Mouse (Mus musculus): ENCODE measurements around the gene Prss36. TPM values are rescaled to one million over a fixed set of nuclear protein-coding genes. Genes with fewer than 3 reads are reported as not detected.
A peak's percentile ranks its signal among the peaks of the same experiment; 100 is the strongest.

Gene Prss36
- total and polyA plus RNA-seq, 3 experiments, result 1.7 to 5.1 TPM; not detected in 1

- TF ChIP-seq ZKSCAN1 (IDR thresholded peaks at IDR 0.05; ENCODE audit: low read depth, low read length) (no peak), TAL1 (IDR thresholded peaks at IDR 0.05; ENCODE audit: low read length) (no peak), MYC (IDR thresholded peaks at IDR 0.05; ENCODE audit: low read depth, low read length) (peak; percentile 91), ETS1 (IDR thresholded peaks at IDR 0.05; ENCODE audit: low read depth, low read length) (no peak), RCOR1 (IDR thresholded peaks at IDR 0.05; ENCODE audit: low read depth, low read length) (no peak), ZNF384 (IDR thresholded peaks at IDR 0.05; ENCODE audit: low read depth, low read length) (no peak), EP300 (IDR thresholded peaks at IDR 0.05; ENCODE audit: low read depth in 1 of 2, low read length in 2 of 2) (no peak), MAX (IDR thresholded peaks at IDR 0.05; ENCODE audit: low read length) (0 out of 2 replicates have a peak, but pooled peaks have one; percentile 5), SIN3A (IDR thresholded peaks at IDR 0.05; ENCODE audit: low read length) (0 out of 2 replicates have a peak, but pooled peaks have one; percentile 17), CTCF (IDR thresholded peaks at IDR 0.05 in 2 of 3, conservative IDR thresholded peaks at IDR 0.05 in 1 of 3; ENCODE audit: control insufficient read depth in 1 of 3, insufficient read depth in 1 of 3, low read depth in 2 of 3, low read length in 3 of 3, poor library complexity in 1 of 3, severe bottlenecking in 1 of 3) (peak; percentile 64 to 70 (median 66)), CHD2 (IDR thresholded peaks at IDR 0.05; ENCODE audit: low read length) (no peak), RAD21 (IDR thresholded peaks at IDR 0.05; ENCODE audit: low read depth, low read length) (peak; percentile 25), SMC3 (IDR thresholded peaks at IDR 0.05; ENCODE audit: low read depth, low read length) (peak; percentile 58), TCF12 (IDR thresholded peaks at IDR 0.05; ENCODE audit: low read depth, low read length) (no peak), HCFC1 (IDR thresholded peaks at IDR 0.05; ENCODE audit: low read depth, low read length) (0 out of 2 replicates have a peak, but pooled peaks have one; percentile 25)
- DNase-seq (ENCODE audit: low read depth, low spot score), result peak; percentile 83
- H3K79me2 ChIP-seq (ENCODE audit: control insufficient read depth, insufficient read depth, low read length, poor library complexity), result peaks cover 1% of the 10 kb centered on the region; the same call in 1 of the 2 replicates
- no peak overlapping the region for H3K4me3 ChIP-seq (ENCODE audit: control insufficient read depth in 1 of 2, insufficient read depth in 1 of 2, low read depth in 2 of 2, low read length in 2 of 2)
- H3K27ac ChIP-seq (ENCODE audit: control insufficient read depth, low read depth, low read length), result no peak overlapping the region
- H3K27me3 ChIP-seq (ENCODE audit: control insufficient read depth in 1 of 2, insufficient read depth in 2 of 2, low read length in 2 of 2), result no peaks in the 10 kb centered on the region
- no peak overlapping the region for H3K9ac ChIP-seq (ENCODE audit: control insufficient read depth, low read depth, low read length, poor library complexity, severe bottlenecking)
- H3K9me3 ChIP-seq (replicated peaks; ENCODE audit: insufficient read depth, low read length), result no peaks in the 10 kb centered on the region
- H3K4me1 ChIP-seq (ENCODE audit: control insufficient read depth in 1 of 2, insufficient read depth in 2 of 2, low read length in 2 of 2), result peaks cover 0 to 14% of the 10 kb centered on the region in 2 experiments; a peak in 2 of 4 replicates
- H3K36me3 ChIP-seq (ENCODE audit: control insufficient read depth in 1 of 2, insufficient read depth in 2 of 2, low read length in 2 of 2), result peaks cover 2 to 15% of the 10 kb centered on the region in 2 experiments; a peak in 3 of 4 replicates
Observed at GRCm38 (mm10) chr7:127918203-127918602, 28.3 kb downstream of the Prss36 start.

GRCm38 (mm10) chr7:127915293-127915692 lies 31.2 kb downstream of the Prss36 start:
- Histone ChIP-seq H3K27me3 (ENCODE audit: control insufficient read depth in 1 of 2, insufficient read depth in 2 of 2, low read length in 2 of 2) (no peaks in the 10 kb centered on the region), H3K9me3 (replicated peaks; ENCODE audit: insufficient read depth, low read length) (no peaks in the 10 kb centered on the region), H3K4me1 (ENCODE audit: control insufficient read depth in 1 of 2, insufficient read depth in 2 of 2, low read length in 2 of 2) (peaks cover 2 to 7% of the 10 kb centered on the region in 2 experiments; a peak in 2 of 4 replicates), H3K27ac (ENCODE audit: control insufficient read depth, low read depth, low read length) (no peak overlapping the region), H3K36me3 (ENCODE audit: control insufficient read depth in 1 of 2, insufficient read depth in 2 of 2, low read length in 2 of 2) (peaks cover 2 to 4% of the 10 kb centered on the region in 2 experiments; a peak in 3 of 4 replicates), H3K4me3 (ENCODE audit: control insufficient read depth in 1 of 2, insufficient read depth in 1 of 2, low read depth in 2 of 2, low read length in 2 of 2) (no peak overlapping the region), H3K9ac (ENCODE audit: control insufficient read depth, low read depth, low read length, poor library complexity, severe bottlenecking) (no peak overlapping the region), H3K79me2 (ENCODE audit: control insufficient read depth, insufficient read depth, low read length, poor library complexity) (peaks cover 5% of the 10 kb centered on the region)
- DNase-seq (ENCODE audit: low read depth, low spot score), result no peak
- TF ChIP-seq POLR2A (IDR thresholded peaks at IDR 0.05; ENCODE audit: control insufficient read depth in 1 of 2, insufficient read depth in 1 of 2, low read depth in 1 of 2, low read length in 2 of 2, poor library complexity in 1 of 2), result no peak
- TF ChIP-seq SIN3A (IDR thresholded peaks at IDR 0.05; ENCODE audit: low read length), result no peak
- no peak for TF ChIP-seq MYB (IDR thresholded peaks at IDR 0.05; ENCODE audit: low read depth, low read length)
- TF ChIP-seq USF1 (IDR thresholded peaks at IDR 0.05; ENCODE audit: low read depth, low read length), result no peak
- no peak for TF ChIP-seq ZNF384 (IDR thresholded peaks at IDR 0.05; ENCODE audit: low read depth, low read length)
- TF ChIP-seq MAZ (IDR thresholded peaks at IDR 0.05; ENCODE audit: low read depth, low read length), result no peak
- TF ChIP-seq NELFE (IDR thresholded peaks at IDR 0.05; ENCODE audit: low read depth, low read length), result no peak
- no peak for TF ChIP-seq CHD1 (IDR thresholded peaks at IDR 0.05; ENCODE audit: low read depth, low read length)
- TF ChIP-seq GABPA (IDR thresholded peaks at IDR 0.05; ENCODE audit: low read depth, low read length), result no peak
- TF ChIP-seq TAL1 (IDR thresholded peaks at IDR 0.05; ENCODE audit: low read length), result no peak
- TF ChIP-seq MXI1 (IDR thresholded peaks at IDR 0.05; ENCODE audit: low read depth, low read length), result no peak
- TF ChIP-seq NRF1 (IDR thresholded peaks at IDR 0.05; ENCODE audit: insufficient read depth, low read depth, low read length, poor library complexity, severe bottlenecking), result no peak
- TF ChIP-seq MEF2A (IDR thresholded peaks at IDR 0.05; ENCODE audit: extremely low read depth, insufficient replicate concordance, low read depth, low read length, poor library complexity, severe bottlenecking), result no peak

Measured in MEL (cell line).